Mouse (Mus musculus) E14TG2a.4 (cell line): Measurements from ENCODE around the gene Clcn6.

ENCODE experiments used
- H3K27me3 ChIP-seq: 2 replicates; pipeline ENCODE4 v1.6.1; 2014; ENCODE audit warnings: low read length, control low read depth; ENCODE audit not compliant: insufficient read depth
- H3K36me3 ChIP-seq: 2 replicates; pipeline ENCODE4 v1.6.1; 2014; ENCODE audit warnings: low read length, control low read depth; ENCODE audit not compliant: insufficient read depth
- H3K4me1 ChIP-seq: replicated peaks from 2 replicates; pipeline ENCODE4 v1.6.1; 2014; ENCODE audit warnings: low read depth, low read length, control low read depth
- H3K4me3 ChIP-seq: replicated peaks from 2 replicates; pipeline ENCODE4 v1.5.1; 2014; ENCODE audit warnings: mild to moderate bottlenecking, low read length
- H3K9me3 ChIP-seq: 2 replicates; pipeline ENCODE4 v1.6.1; 2014; ENCODE audit warnings: low read length, control low read depth
- CTCF ChIP-seq: conservative IDR thresholded peaks from 2 replicates; pipeline ENCODE4 v1.5.1; 2014; ENCODE audit warnings: low read length
- NANOG ChIP-seq: IDR thresholded peaks from 2 replicates; pipeline ENCODE4 v1.6.1; 2014; ENCODE audit warnings: borderline replicate concordance, low read length, mixed read lengths
- POU5F1 ChIP-seq: IDR thresholded peaks from 2 replicates; pipeline ENCODE4 v1.6.1; 2014; ENCODE audit warnings: low read length, borderline replicate concordance

The Clcn6 gene

DNA sequence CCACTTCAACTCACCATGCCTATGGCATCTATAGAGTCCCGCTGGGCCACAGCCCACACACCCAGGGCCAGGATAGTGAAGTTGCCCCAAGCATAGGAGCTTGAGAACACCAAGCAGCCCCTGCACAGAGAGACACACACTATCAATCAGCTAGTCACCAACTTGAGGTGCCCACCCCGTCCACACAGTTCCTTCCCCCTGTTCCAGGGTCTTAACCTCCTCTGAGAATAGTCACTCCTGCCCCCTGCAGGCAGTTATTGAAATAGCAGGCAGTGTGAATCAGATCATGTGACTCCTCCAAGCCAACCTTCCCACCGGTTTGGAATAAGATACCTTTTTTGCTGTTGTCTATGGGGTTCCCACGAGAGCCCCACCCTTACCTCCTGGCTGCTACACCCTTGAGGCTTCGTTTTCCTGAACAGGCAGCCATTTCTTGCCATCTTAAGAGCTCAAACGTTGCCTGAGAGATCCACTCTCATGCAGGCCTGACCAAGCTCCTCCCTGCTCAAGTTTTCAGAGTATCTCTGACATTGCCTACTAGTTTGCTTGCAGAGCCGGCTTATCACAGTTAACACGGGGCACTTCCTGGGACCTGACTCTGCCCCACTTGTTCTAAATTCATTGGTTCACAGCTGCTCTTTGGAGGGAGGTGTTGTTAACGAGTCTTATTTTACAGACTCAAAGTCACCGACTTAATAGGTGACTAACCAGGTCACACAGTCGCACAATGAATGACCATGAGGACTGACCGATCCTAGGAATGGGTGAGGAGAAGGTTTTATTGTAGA is 43.8 kb upstream of the Clcn6 start:
- H3K4me3 ChIP-seq = peak overlapping the region; percentile 94
- TF ChIP-seq NANOG = no peak
- TF ChIP-seq CTCF = peak; percentile 46
- H3K9me3 ChIP-seq = no peaks in the 10 kb centered on the region
- H3K4me1 ChIP-seq = peaks cover 73% of the 10 kb centered on the region
- no peaks in the 10 kb centered on the region for H3K27me3 ChIP-seq
- peaks cover 63% of the 10 kb centered on the region for H3K36me3 ChIP-seq

DNA sequence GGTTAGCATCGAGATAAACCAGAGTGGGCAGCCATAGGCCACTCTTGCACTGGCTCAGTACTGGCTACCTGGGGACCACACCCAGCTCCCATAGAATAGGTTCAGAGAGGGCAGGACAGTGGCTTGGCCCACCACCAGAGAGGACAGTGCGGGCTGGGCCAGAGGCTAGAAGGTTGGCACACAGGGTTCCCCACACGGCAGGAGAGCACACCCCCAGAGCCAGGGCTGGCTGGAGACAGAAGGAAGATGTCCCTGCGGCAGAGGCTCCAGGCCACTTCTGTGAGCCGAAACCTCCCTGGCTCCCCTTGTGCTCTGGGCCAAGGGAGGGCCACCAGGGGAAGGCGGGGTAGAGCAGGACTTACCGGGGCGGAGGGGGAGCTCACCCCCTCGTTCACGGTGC is 42.6 kb upstream of the Clcn6 start:
- H3K9me3 ChIP-seq = no peaks in the 10 kb centered on the region
- H3K36me3 ChIP-seq = peaks cover 59% of the 10 kb centered on the region
- H3K27me3 ChIP-seq = no peaks in the 10 kb centered on the region
- H3K4me1 ChIP-seq = peaks cover 83% of the 10 kb centered on the region
- no peak for TF ChIP-seq NANOG
- H3K4me3 ChIP-seq = peak overlapping the region; percentile 50

DNA sequence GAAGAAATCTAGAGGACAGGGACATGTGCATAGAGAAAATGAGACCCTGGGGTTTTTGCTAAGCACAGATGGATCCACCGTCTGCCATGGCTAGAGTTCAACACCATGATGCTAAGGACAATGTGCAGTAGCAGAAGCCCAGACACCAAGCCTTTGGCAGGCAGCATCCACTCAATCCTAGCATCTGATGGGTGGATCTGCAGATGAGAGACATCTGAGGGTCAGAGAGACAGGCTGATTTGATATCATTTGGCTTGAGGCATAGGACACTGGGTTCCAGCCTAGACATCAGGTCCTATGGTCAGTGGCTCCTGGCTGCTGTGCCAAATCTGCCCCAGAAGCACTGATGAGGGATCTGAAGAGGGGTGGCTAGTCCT is 42.0 kb upstream of the Clcn6 start:
- TF ChIP-seq POU5F1 (no peak), CTCF (no peak), NANOG (no peak)
- no peak overlapping the region for H3K4me3 ChIP-seq
- no peaks in the 10 kb centered on the region for H3K27me3 ChIP-seq
- H3K9me3 ChIP-seq = no peaks in the 10 kb centered on the region
- H3K4me1 ChIP-seq = peaks cover 85% of the 10 kb centered on the region
- peaks cover 53% of the 10 kb centered on the region for H3K36me3 ChIP-seq

DNA sequence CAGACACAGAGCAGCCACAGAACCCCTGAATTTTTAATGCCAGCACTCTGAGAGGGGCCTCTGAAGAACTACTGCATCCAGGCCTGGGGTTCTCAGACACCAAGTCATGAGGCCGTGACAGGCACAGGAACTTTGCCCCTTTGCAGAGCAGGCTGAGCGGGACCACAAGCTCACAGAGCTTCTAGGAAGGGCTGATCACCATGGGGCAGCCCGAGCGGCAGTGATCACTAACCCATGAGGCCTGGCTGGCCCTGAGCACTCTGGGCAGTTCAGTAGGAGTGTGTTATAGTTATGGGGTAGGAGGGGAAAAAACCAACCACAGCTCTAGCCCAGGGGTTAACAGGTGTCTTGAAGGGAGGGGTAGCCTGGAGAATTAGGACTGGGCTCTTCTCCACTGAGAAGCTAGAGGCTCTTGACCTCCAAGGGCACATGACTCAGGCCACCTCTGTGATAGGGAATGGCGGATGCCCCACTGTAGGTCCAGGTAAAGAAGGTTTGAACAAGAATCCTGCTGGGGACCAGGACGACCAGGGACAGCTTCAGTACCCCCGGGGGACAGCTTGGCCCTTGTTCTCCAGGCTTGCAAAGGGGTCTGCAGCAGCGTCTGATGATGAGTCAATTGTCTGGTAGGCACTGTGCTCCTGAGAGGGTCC is 41.4 kb upstream of the Clcn6 start:
- Histone ChIP-seq H3K4me1 (peaks cover 85% of the 10 kb centered on the region), H3K4me3 (no peak overlapping the region), H3K36me3 (peaks cover 53% of the 10 kb centered on the region), H3K27me3 (no peaks in the 10 kb centered on the region), H3K9me3 (no peaks in the 10 kb centered on the region)
- TF ChIP-seq POU5F1 (no peak), NANOG (no peak)

DNA sequence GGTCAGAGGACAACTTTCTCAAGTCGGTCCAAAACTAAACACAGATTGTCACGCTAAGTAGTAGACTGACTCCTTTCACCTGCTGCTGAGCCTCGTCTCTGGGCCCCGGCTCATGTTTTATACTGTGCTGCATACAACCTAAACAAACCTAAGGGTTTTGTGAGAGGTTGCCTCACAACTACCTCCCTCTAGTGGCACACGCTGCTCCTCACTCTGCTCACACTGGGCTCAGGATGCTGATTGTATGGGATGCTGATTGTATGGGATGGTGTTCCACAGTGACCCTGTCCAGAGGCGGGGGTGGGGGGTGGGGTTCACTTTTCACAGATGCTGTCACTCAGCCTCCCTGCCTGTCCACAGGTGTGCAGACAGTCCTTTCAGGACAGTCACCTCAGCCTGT is 40.6 kb upstream of the Clcn6 start:
- Histone ChIP-seq H3K4me1 (peaks cover 89% of the 10 kb centered on the region), H3K36me3 (peaks cover 53% of the 10 kb centered on the region), H3K9me3 (no peaks in the 10 kb centered on the region), H3K27me3 (no peaks in the 10 kb centered on the region), H3K4me3 (no peak overlapping the region)
- no peak for TF ChIP-seq POU5F1
- TF ChIP-seq CTCF = no peak
- no peak for TF ChIP-seq NANOG

DNA sequence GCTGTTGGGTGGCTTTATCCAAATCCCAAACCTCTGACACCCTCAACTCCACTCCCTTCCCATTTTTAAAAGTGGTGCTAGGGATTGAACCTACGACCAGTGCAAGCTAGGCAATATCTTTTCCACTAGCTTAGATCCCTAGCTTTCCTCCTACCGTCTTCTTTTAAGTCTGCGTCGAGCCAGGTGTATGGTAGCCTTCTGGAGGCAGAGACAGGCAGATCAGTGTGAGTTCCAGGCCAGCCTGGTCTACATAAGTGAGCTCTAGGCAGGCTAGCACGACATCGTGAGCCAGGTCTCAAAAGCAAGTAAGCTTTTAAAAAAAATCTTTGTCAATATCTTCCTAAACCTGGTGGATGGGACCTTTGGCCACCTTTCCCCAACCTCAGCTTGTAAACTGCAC is 37.3 kb upstream of the Clcn6 start:
- Histone ChIP-seq H3K27me3 (peaks cover 8% of the 10 kb centered on the region; the same call in 1 of the 2 replicates), H3K4me3 (no peak overlapping the region), H3K36me3 (peaks cover 26% of the 10 kb centered on the region), H3K4me1 (peaks cover 67% of the 10 kb centered on the region), H3K9me3 (no peaks in the 10 kb centered on the region)
- TF ChIP-seq CTCF (no peak), NANOG (no peak), POU5F1 (no peak)

DNA sequence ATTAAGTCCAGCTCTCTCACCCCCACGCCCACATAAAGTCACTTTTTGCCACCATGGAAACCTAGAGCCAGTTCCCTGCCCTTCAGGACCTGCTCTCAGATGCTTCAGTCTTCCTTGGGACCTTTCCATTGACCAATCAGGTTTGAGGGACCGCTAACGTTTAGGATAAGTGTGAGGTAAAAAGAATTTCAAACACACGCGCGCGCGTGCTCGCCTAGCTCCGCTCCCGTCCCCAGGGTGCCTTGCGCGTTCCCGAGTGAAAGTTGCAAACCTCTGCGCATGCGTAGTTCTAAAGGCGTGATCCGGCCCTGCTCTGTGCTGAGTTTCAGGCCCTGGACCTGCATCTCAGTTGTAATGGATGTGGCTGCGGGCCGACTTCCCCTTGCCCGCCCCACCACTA is 36.6 kb upstream of the Clcn6 start:
- Histone ChIP-seq H3K9me3 (no peaks in the 10 kb centered on the region), H3K27me3 (peaks cover 13% of the 10 kb centered on the region), H3K4me1 (peaks cover 67% of the 10 kb centered on the region), H3K36me3 (peaks cover 20% of the 10 kb centered on the region), H3K4me3 (peak overlapping the region; percentile 72)
- TF ChIP-seq POU5F1 (no peak), CTCF (no peak), NANOG (no peak)

DNA sequence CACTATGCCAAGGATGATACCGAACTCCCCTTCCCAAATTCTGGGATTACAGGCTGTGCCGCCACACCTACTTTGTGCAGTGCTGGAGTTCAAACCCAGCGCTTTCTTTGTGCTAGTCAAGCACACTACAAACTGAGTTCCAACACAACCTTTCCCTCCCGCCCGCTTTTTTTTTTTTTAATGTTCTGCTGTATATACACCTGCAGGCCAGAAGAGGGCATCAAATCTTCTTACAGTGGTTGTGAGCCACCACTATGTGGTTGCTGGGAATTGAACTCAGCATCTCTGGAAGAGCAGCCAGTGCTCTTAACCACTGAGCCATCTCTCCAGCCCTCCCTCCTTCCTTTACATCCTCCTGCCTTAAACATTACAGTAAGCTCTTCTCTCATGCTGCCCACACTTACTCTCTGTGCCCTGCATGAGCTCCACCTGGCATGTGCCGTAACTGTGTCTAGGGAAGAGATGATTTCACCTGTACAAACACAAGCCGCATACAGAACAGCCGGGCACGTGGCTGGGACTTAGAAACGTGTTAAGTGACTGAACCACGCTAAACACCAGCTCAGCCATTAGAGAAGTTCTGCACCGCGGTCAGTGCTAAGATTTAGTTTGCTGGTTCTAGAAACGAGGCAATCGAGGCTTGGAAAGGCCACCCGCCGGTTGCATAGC is 36.0 kb upstream of the Clcn6 start:
- H3K4me3 ChIP-seq = peak overlapping the region; percentile 72
- TF ChIP-seq CTCF (peak; percentile 39), POU5F1 (no peak)
- no peaks in the 10 kb centered on the region for H3K9me3 ChIP-seq
- peaks cover 14% of the 10 kb centered on the region for H3K36me3 ChIP-seq
- peaks cover 18% of the 10 kb centered on the region for H3K27me3 ChIP-seq
- peaks cover 61% of the 10 kb centered on the region for H3K4me1 ChIP-seq
